Mouse (Mus musculus): ENCODE measurements around the gene Ifnlr1. TPM values are rescaled to one million over a fixed set of nuclear protein-coding genes. Genes with fewer than 3 reads are reported as not detected.

The Ifnlr1 gene
- total RNA-seq, 2 experiments from 2014 or later, result 0.28 TPM

- ATAC-seq (replicated peaks; ENCODE audit: low FRiP score, low TSS enrichment, poor library complexity, severe bottlenecking), result no peak
Observed at GRCm38 (mm10) chr4:135733901-135734300, 47.8 kb downstream of the Ifnlr1 start.

- ATAC-seq (replicated peaks; ENCODE audit: low FRiP score, low TSS enrichment, poor library complexity, severe bottlenecking), result no peak
Observed at GRCm38 (mm10) chr4:135736903-135737302, 50.8 kb downstream of the Ifnlr1 start.

GRCm38 (mm10) chr4:135738237-135738636, 52.1 kb downstream of the Ifnlr1 start:
- ATAC-seq (replicated peaks; ENCODE audit: low FRiP score, low TSS enrichment, poor library complexity, severe bottlenecking), result no peak

GRCm38 (mm10) chr4:135739148-135739547, 53.1 kb downstream of the Ifnlr1 start:
- 0 out of 2 replicates have a peak, but pooled peaks have one; percentile 23 for ATAC-seq (replicated peaks; ENCODE audit: low FRiP score, low TSS enrichment, poor library complexity, severe bottlenecking)

GRCm38 (mm10) chr4:135739672-135740071, 53.6 kb downstream of the Ifnlr1 start:
- peak; percentile 94 for ATAC-seq (replicated peaks; ENCODE audit: low FRiP score, low TSS enrichment, poor library complexity, severe bottlenecking)

GRCm38 (mm10) chr4:135743520-135743919, 57.4 kb downstream of the Ifnlr1 start:
- no peak for ATAC-seq (replicated peaks; ENCODE audit: low FRiP score, low TSS enrichment, poor library complexity, severe bottlenecking)

- ATAC-seq (replicated peaks; ENCODE audit: low FRiP score, low TSS enrichment, poor library complexity, severe bottlenecking), result no peak
Observed at GRCm38 (mm10) chr4:135744726-135745448, 58.8 kb downstream of the Ifnlr1 start.

- ATAC-seq (replicated peaks; ENCODE audit: low FRiP score, low TSS enrichment, poor library complexity, severe bottlenecking), result no peak
Observed at GRCm38 (mm10) chr4:135745613-135746012, 59.5 kb downstream of the Ifnlr1 start.

- ATAC-seq (replicated peaks; ENCODE audit: low FRiP score, low TSS enrichment, poor library complexity, severe bottlenecking), result no peak
Observed at GRCm38 (mm10) chr4:135750896-135751295, 64.8 kb downstream of the Ifnlr1 start.

GRCm38 (mm10) chr4:135752106-135752778, 66.2 kb downstream of the Ifnlr1 start:
- ATAC-seq (replicated peaks; ENCODE audit: low FRiP score, low TSS enrichment, poor library complexity, severe bottlenecking), result no peak

GRCm38 (mm10) chr4:135752779-135753164, 66.7 kb downstream of the Ifnlr1 start:
- ATAC-seq (replicated peaks; ENCODE audit: low FRiP score, low TSS enrichment, poor library complexity, severe bottlenecking), result no peak

Other genes with a start within 250 kb of the Ifnlr1 start
- not detected in 2 replicates for gene Stpg1, start 191.5 kb upstream of the Ifnlr1 start, total RNA-seq (2014; fragmentation: Nextera tagmentation)
- not detected in 2 replicates for gene Stpg1, start 191.5 kb upstream of the Ifnlr1 start, total RNA-seq (2017)
- gene Nipal3, start 191.2 kb upstream of the Ifnlr1 start, total RNA-seq (2014; fragmentation: Nextera tagmentation), result 14.5 and 19.2 TPM in 2 replicates
- gene Nipal3, start 191.2 kb upstream of the Ifnlr1 start, total RNA-seq (2017), result 17.0 and 32.2 TPM in 2 replicates
- not detected in 2 replicates for gene Grhl3, start 112.7 kb upstream of the Ifnlr1 start, total RNA-seq (2014; fragmentation: Nextera tagmentation)
- gene Grhl3, start 112.7 kb upstream of the Ifnlr1 start, total RNA-seq (2017), result not detected in 2 replicates
- not detected in 2 replicates for gene Il22ra1, start 41.9 kb downstream of the Ifnlr1 start, total RNA-seq (2014; fragmentation: Nextera tagmentation)
- not detected in 2 replicates for gene Il22ra1, start 41.9 kb downstream of the Ifnlr1 start, total RNA-seq (2017)
- gene Myom3, start 73.4 kb downstream of the Ifnlr1 start, total RNA-seq (2014; fragmentation: Nextera tagmentation), result not detected in 2 replicates
- not detected in 2 replicates for gene Myom3, start 73.4 kb downstream of the Ifnlr1 start, total RNA-seq (2017)
- gene Srsf10, start 169.5 kb downstream of the Ifnlr1 start, total RNA-seq (2014; fragmentation: Nextera tagmentation), result 272 and 280 TPM in 2 replicates
- 322 and 402 TPM in 2 replicates for gene Srsf10, start 169.5 kb downstream of the Ifnlr1 start, total RNA-seq (2017)
- 105 and 128 TPM in 2 replicates for gene Pnrc2, start 187.6 kb downstream of the Ifnlr1 start, total RNA-seq (2014; fragmentation: Nextera tagmentation)
- 145 and 204 TPM in 2 replicates for gene Pnrc2, start 187.6 kb downstream of the Ifnlr1 start, total RNA-seq (2017)
- 19.4 and 24.3 TPM in 2 replicates for gene Cnr2, start 209.1 kb downstream of the Ifnlr1 start, total RNA-seq (2014; fragmentation: Nextera tagmentation)
- gene Cnr2, start 209.1 kb downstream of the Ifnlr1 start, total RNA-seq (2017), result 19.4 and 20.1 TPM in 2 replicates
- 45.6 and 64.2 TPM in 2 replicates for gene Fuca1, start 234.4 kb downstream of the Ifnlr1 start, total RNA-seq (2014; fragmentation: Nextera tagmentation)
- gene Fuca1, start 234.4 kb downstream of the Ifnlr1 start, total RNA-seq (2017), result 136 and 139 TPM in 2 replicates